Mouse (Mus musculus) erythroblast, embryonic 14.5 days (primary cell): Measurements from ENCODE around the gene Psip1. TPM values are rescaled to one million over a fixed set of nuclear protein-coding genes. Genes with fewer than 3 reads are reported as not detected.

Source experiments
- H3K27me3 ChIP-seq: 2 replicates; pipeline ENCODE4 v1.6.1; 2012; ENCODE audit warnings: inconsistent platforms; ENCODE audit not compliant: control insufficient read depth
- H3K36me3 ChIP-seq: 2 replicates; pipeline ENCODE4 v1.6.1; 2012; ENCODE audit warnings: mild to moderate bottlenecking, inconsistent platforms; ENCODE audit not compliant: control insufficient read depth
- H3K4me1 ChIP-seq: 2 replicates; pipeline ENCODE4 v1.6.1; 2012; ENCODE audit warnings: inconsistent platforms; ENCODE audit not compliant: control insufficient read depth
- H3K4me3 ChIP-seq: replicated peaks from 2 replicates; pipeline ENCODE3; 2012; ENCODE audit warnings: moderate library complexity, mild to moderate bottlenecking, inconsistent platforms
- H3K9me3 ChIP-seq: 2 replicates; pipeline ENCODE4 v1.6.1; 2012; ENCODE audit warnings: low read length, inconsistent platforms, mixed read lengths; ENCODE audit not compliant: control insufficient read depth
- GATA1 ChIP-seq: IDR thresholded peaks from 2 replicates; pipeline ENCODE4 v1.6.1; 2012; ENCODE audit warnings: low read length, inconsistent platforms, mixed read lengths
- TAL1 ChIP-seq: IDR thresholded peaks from 3 replicates; pipeline ENCODE4 v1.6.1; 2012; ENCODE audit warnings: low read length, inconsistent platforms, mixed read lengths
- polyA plus RNA-seq: library from polyadenylated mRNA; stranded (reverse); fragments of >175 nt; gene quantifications from 2 replicates; pipeline ENCODE4 v1.2.3, GENCODE M21; 2012

Gene Psip1
- polyA plus RNA-seq, 1 experiment = 8.5 TPM

- TF ChIP-seq GATA1 (no peak), TAL1 (no peak)
Observed at GRCm38 (mm10) chr4:83414241-83414824, 71.9 kb downstream of the Psip1 start.

GRCm38 (mm10) chr4:83412060-83412459 is 74.2 kb downstream of the Psip1 start:
- H3K9me3 ChIP-seq = peaks cover 8% of the 10 kb centered on the region
- peaks cover 2% of the 10 kb centered on the region; the same call in 1 of the 2 replicates for H3K27me3 ChIP-seq
- no peaks in the 10 kb centered on the region for H3K36me3 ChIP-seq
- no peak overlapping the region for H3K4me3 ChIP-seq
- TF ChIP-seq GATA1 (no peak), TAL1 (no peak)
- peaks cover 5% of the 10 kb centered on the region for H3K4me1 ChIP-seq

More at GRCm38 (mm10) chr4:83414241-83414824, 71.9 kb downstream of the Psip1 start:
- Histone ChIP-seq H3K4me3 (no peak overlapping the region), H3K9me3 (no peaks in the 10 kb centered on the region), H3K36me3 (no peaks in the 10 kb centered on the region; the same call in 1 of the 2 replicates), H3K27me3 (no peaks in the 10 kb centered on the region), H3K4me1 (peaks cover 20% of the 10 kb centered on the region)

- Histone ChIP-seq H3K9me3 (peaks cover 8% of the 10 kb centered on the region), H3K4me3 (no peak overlapping the region), H3K27me3 (peaks cover 2% of the 10 kb centered on the region; the same call in 1 of the 2 replicates), H3K4me1 (no peaks in the 10 kb centered on the region; the same call in 1 of the 2 replicates), H3K36me3 (no peaks in the 10 kb centered on the region)
- no peak for TF ChIP-seq GATA1
- TF ChIP-seq TAL1 = no peak
Observed at GRCm38 (mm10) chr4:83409867-83410505, 76.3 kb downstream of the Psip1 start.

GRCm38 (mm10) chr4:83407688-83408087 is 78.6 kb downstream of the Psip1 start:
- TF ChIP-seq GATA1 (no peak), TAL1 (no peak)
- H3K27me3 ChIP-seq = peaks cover 2% of the 10 kb centered on the region; the same call in 1 of the 2 replicates
- no peaks in the 10 kb centered on the region for H3K36me3 ChIP-seq
- H3K4me1 ChIP-seq = no peaks in the 10 kb centered on the region; the same call in 1 of the 2 replicates
- no peak overlapping the region for H3K4me3 ChIP-seq
- H3K9me3 ChIP-seq = peaks cover 15% of the 10 kb centered on the region

Other genes with a start within 250 kb of the Psip1 start
- gene Ttc39b, start 162.2 kb downstream of the Psip1 start, polyA plus RNA-seq = under 0.01 TPM in 1 of 2 replicates, not detected in the other
- gene Snapc3, start 68.7 kb downstream of the Psip1 start, polyA plus RNA-seq = 0.38 and 0.55 TPM in 2 replicates
- not detected in 2 replicates for gene Ccdc171, start 39.1 kb upstream of the Psip1 start, polyA plus RNA-seq